Mouse (Mus musculus) kidney, adult 2 months (tissue): Measurements from ENCODE around the gene Cers1.

Experiments
- CTCF ChIP-seq: fragments of 200-500 bp; conservative IDR thresholded peaks from 2 replicates; pipeline ENCODE4 v1.5.1; 2011; ENCODE audit warnings: low read depth, mild to moderate bottlenecking, control low read depth, low read length, moderate library complexity, mixed read lengths; ENCODE audit not compliant: insufficient read depth, insufficient read length
- POLR2A ChIP-seq: fragments of 200-500 bp; IDR thresholded peaks from one replicate; pipeline ENCODE4 v1.6.1; 2011; ENCODE audit warnings: low read depth, low read length, control low read depth

DNA sequence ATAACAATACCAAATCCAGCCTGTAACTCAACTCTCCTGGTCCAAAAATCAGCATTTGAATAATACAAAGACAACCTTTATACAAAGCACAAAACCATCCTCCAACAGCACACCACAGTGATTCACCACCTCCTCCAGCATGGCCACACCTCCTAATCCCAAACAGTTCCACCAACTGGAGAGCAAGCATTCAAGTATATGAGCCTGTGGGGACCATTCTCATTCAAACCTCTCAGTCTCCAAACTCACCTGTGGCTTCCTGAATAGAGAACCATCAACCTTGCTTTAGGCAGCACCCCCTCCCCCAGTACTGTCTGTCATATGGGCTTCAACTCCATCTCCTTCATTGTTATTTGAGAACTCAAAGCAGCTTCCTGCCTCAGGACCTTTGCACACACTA lies 41.2 kb upstream of the Cers1 start:
- no peak for TF ChIP-seq CTCF
- TF ChIP-seq POLR2A, result no peak
